Mouse (Mus musculus): ENCODE results near the gene Aars2. TPM values are rescaled to one million over a fixed set of nuclear protein-coding genes. Genes with fewer than 3 reads are reported as not detected.

The Aars2 gene
- total RNA-seq, 2 experiments from 2014 or later, result 15.0 to 16.0 TPM

GRCm38 (mm10) chr17:45532896-45533295 is 26.3 kb downstream of the Aars2 start:
- DNase-seq, result no peak
- intact Hi-C loops (cut with DNase I; ENCODE audit: low total_unique reads), result no loop called here

GRCm38 (mm10) chr17:45536264-45536663 is 29.6 kb downstream of the Aars2 start:
- DNase-seq, result peak; percentile 16
- intact Hi-C loops (cut with DNase I; ENCODE audit: low total_unique reads), result no loop called here

GRCm38 (mm10) chr17:45538394-45538793 is 31.8 kb downstream of the Aars2 start:
- intact Hi-C loops (cut with DNase I; ENCODE audit: low total_unique reads), result no loop called here

GRCm38 (mm10) chr17:45539664-45540063 is 33.0 kb downstream of the Aars2 start:
- intact Hi-C loops (cut with DNase I; ENCODE audit: low total_unique reads), result no loop called here
- no peak for DNase-seq

More at GRCm38 (mm10) chr17:45538394-45538793, 31.8 kb downstream of the Aars2 start:
- DNase-seq, result no peak

GRCm38 (mm10) chr17:45542129-45542528 is 35.5 kb downstream of the Aars2 start:
- intact Hi-C loops (cut with DNase I; ENCODE audit: low total_unique reads), result no loop called here

GRCm38 (mm10) chr17:45542705-45543104 is 36.1 kb downstream of the Aars2 start:
- DNase-seq, result no peak
- intact Hi-C loops (cut with DNase I; ENCODE audit: low total_unique reads), result no loop called here

More at GRCm38 (mm10) chr17:45542129-45542528, 35.5 kb downstream of the Aars2 start:
- no peak for DNase-seq

GRCm38 (mm10) chr17:45543115-45543514 is 36.5 kb downstream of the Aars2 start:
- DNase-seq, result no peak
- intact Hi-C loops (cut with DNase I; ENCODE audit: low total_unique reads), result no loop called here

- intact Hi-C loops (cut with DNase I; ENCODE audit: low total_unique reads), result no loop called here
- no peak for DNase-seq
Measured at GRCm38 (mm10) chr17:45544001-45544872, 37.6 kb downstream of the Aars2 start.

- intact Hi-C loops (cut with DNase I; ENCODE audit: low total_unique reads), result no loop called here
- DNase-seq, result no peak
Measured at GRCm38 (mm10) chr17:45544873-45545277, 38.2 kb downstream of the Aars2 start.

- no peak for DNase-seq
- intact Hi-C loops (cut with DNase I; ENCODE audit: low total_unique reads), result no loop called here
Measured at GRCm38 (mm10) chr17:45545278-45545961, 38.8 kb downstream of the Aars2 start.

- intact Hi-C loops (cut with DNase I; ENCODE audit: low total_unique reads), result no loop called here
- DNase-seq, result no peak
Measured at GRCm38 (mm10) chr17:45546941-45547340, 40.3 kb downstream of the Aars2 start.

- no peak for DNase-seq
- intact Hi-C loops (cut with DNase I; ENCODE audit: low total_unique reads), result no loop called here
Measured at GRCm38 (mm10) chr17:45547461-45548190, 41.0 kb downstream of the Aars2 start.

GRCm38 (mm10) chr17:45548541-45549512 is 42.2 kb downstream of the Aars2 start:
- intact Hi-C loops (cut with DNase I; ENCODE audit: low total_unique reads), result no loop called here
- no peak for DNase-seq

GRCm38 (mm10) chr17:45549617-45550181 is 43.1 kb downstream of the Aars2 start, which contains the start of gene Tmem151b:
Gene Tmem151b, minus strand, starts transcription at chr17:45549677.
- intact Hi-C loops (cut with DNase I; ENCODE audit: low total_unique reads), result loop anchor here (2.0 kb wide), 1 partner anchor 69 kb away; no protein-coding TSS in a partner anchor

GRCm38 (mm10) chr17:45550253-45550652 is 43.6 kb downstream of the Aars2 start:
- intact Hi-C loops (cut with DNase I; ENCODE audit: low total_unique reads), result loop anchor here (2.0 kb wide), 1 partner anchor 69 kb away; no protein-coding TSS in a partner anchor
- DNase-seq, result no peak

More at GRCm38 (mm10) chr17:45549617-45550181, 43.1 kb downstream of the Aars2 start, which contains the start of gene Tmem151b:
- DNase-seq, result no peak

GRCm38 (mm10) chr17:45551249-45551796 is 44.7 kb downstream of the Aars2 start:
- DNase-seq, result no peak

GRCm38 (mm10) chr17:45551816-45552451 is 45.3 kb downstream of the Aars2 start:
- peak; percentile 67 for DNase-seq
- intact Hi-C loops (cut with DNase I; ENCODE audit: low total_unique reads), result loop anchor here (2.0 kb wide), 2 partner anchors 33 to 71 kb away; no protein-coding TSS in a partner anchor

More at GRCm38 (mm10) chr17:45551249-45551796, 44.7 kb downstream of the Aars2 start:
- intact Hi-C loops (cut with DNase I; ENCODE audit: low total_unique reads), result loop anchor here (2.0 kb wide), 1 partner anchor 71 kb away; no protein-coding TSS in a partner anchor

Measured in gastrocnemius, postnatal 14 days (tissue).